Mouse (Mus musculus) midbrain, postnatal 0 days (tissue): ENCODE measurements around the gene Mcf2l. TPM values are rescaled to one million over a fixed set of nuclear protein-coding genes. Genes with fewer than 3 reads are reported as not detected.

Experiments used
- ATAC-seq: fragments of 200-750 bp; cut with Nextera tagmentation; 2 replicates; pipeline ENCODE4 v1.8.0; 2017; ENCODE audit warnings: moderate number of reproducible peaks, mild to moderate bottlenecking, moderate TSS enrichment, moderate library complexity; ENCODE audit not compliant: low FRiP score
- DNase-seq: peaks from one replicate; pipeline ENCODE4 v3.0.0-alpha.2; 2015; ENCODE audit warnings: low spot score
- H3K27ac ChIP-seq: fragments of 300-500 bp; sonication (generic); 2 replicates; pipeline ENCODE4 v1.5.1; 2014; ENCODE audit warnings: low read depth, mild to moderate bottlenecking, low read length, mixed read lengths
- H3K27me3 ChIP-seq: fragments of 300-500 bp; sonication (generic); 2 replicates; pipeline ENCODE4 v1.6.1; 2014; ENCODE audit warnings: low read length, control low read depth, mixed read lengths; ENCODE audit not compliant: insufficient read depth
- H3K36me3 ChIP-seq: fragments of 300-500 bp; sonication (generic); 2 replicates; pipeline ENCODE4 v1.6.1; 2014; ENCODE audit warnings: low read length, control low read depth, mixed read lengths; ENCODE audit not compliant: insufficient read depth
- H3K4me1 ChIP-seq: fragments of 300-500 bp; sonication (generic); 2 replicates; pipeline ENCODE4 v1.6.1; 2014; ENCODE audit warnings: mild to moderate bottlenecking, control low read depth, antibody characterized with exemption, low read length, mixed read lengths; ENCODE audit not compliant: insufficient read depth
- H3K4me2 ChIP-seq: fragments of 300-500 bp; sonication (generic); 2 replicates; pipeline ENCODE4 v1.6.1; 2014; ENCODE audit warnings: low read depth, mild to moderate bottlenecking, low read length, mixed read lengths; ENCODE audit not compliant: poor library complexity, severe bottlenecking
- H3K4me3 ChIP-seq: fragments of 300-500 bp; sonication (generic); 2 replicates; pipeline ENCODE4 v1.5.1; 2014; ENCODE audit warnings: low read depth, mild to moderate bottlenecking, low read length, moderate library complexity
- H3K9ac ChIP-seq: fragments of 300-500 bp; sonication (generic); replicated peaks from 2 replicates; pipeline ENCODE4 v1.6.1; 2014; ENCODE audit warnings: mild to moderate bottlenecking, low read length, moderate library complexity, mixed read lengths; ENCODE audit not compliant: poor library complexity, severe bottlenecking
- H3K9me3 ChIP-seq: fragments of 300-500 bp; sonication (generic); 2 replicates; pipeline ENCODE4 v1.6.1; 2016; ENCODE audit warnings: low read length, control low read depth
- CTCF ChIP-seq: IDR thresholded peaks from 2 replicates; pipeline ENCODE4 v1.5.1; 2016; ENCODE audit warnings: antibody characterized with exemption, mild to moderate bottlenecking
- WGBS: fragments of 180-500 bp; shearing (Covaris S2); extraction: QIAGEN DNeasy Blood & Tissue Kit; methylation state at CpG from one replicate; pipeline ENCODE4 v1.1.7; 2014; 5-methylcytosine and 5-hydroxymethylcytosine counted together
- polyA plus RNA-seq: library from polyadenylated mRNA; unstranded; fragments of >200 nt; fragmentation: Nextera tagmentation; extraction: Ambion mirVana; gene quantifications from 2 replicates; pipeline ENCODE4 v1.2.1, GENCODE M21; 2015
- total RNA-seq: library from RNA; depleted of rRNA; stranded (reverse); fragments of >200 nt; gene quantifications from 2 replicates; pipeline ENCODE4 v1.2.3, GENCODE M21; 2014

Mcf2l gene
- total and polyA plus RNA-seq, 2 experiments from 2014 or later: 136 to 391 TPM

GRCm38 (mm10) chr8:12940549-12940948 lies 66.9 kb downstream of the Mcf2l start:
- Histone ChIP-seq H3K4me1 (no peaks in the 10 kb centered on the region), H3K4me3 (no peak overlapping the region), H3K9me3 (no peaks in the 10 kb centered on the region), H3K36me3 (peaks cover 6% of the 10 kb centered on the region; the same call in 1 of the 2 replicates), H3K27ac (no peak overlapping the region), H3K27me3 (no peaks in the 10 kb centered on the region), H3K4me2 (no peak overlapping the region), H3K9ac (no peak overlapping the region)
- WGBS: 84% methylated on average over 8 of the region's 8 CpGs
- no peak for TF ChIP-seq CTCF
- DNase-seq: no peak
- no peak for ATAC-seq

GRCm38 (mm10) chr8:12941161-12941926 lies 67.7 kb downstream of the Mcf2l start:
- ATAC-seq (no peak), DNase-seq (no peak)
- WGBS: 81% methylated on average over 10 of the region's 10 CpGs
- Histone ChIP-seq H3K9ac (no peak overlapping the region), H3K9me3 (no peaks in the 10 kb centered on the region), H3K27ac (no peak overlapping the region), H3K27me3 (no peaks in the 10 kb centered on the region), H3K4me3 (no peak overlapping the region), H3K4me2 (no peak overlapping the region), H3K36me3 (peaks cover 6% of the 10 kb centered on the region; the same call in 1 of the 2 replicates), H3K4me1 (no peaks in the 10 kb centered on the region)
- no peak for TF ChIP-seq CTCF

DNA sequence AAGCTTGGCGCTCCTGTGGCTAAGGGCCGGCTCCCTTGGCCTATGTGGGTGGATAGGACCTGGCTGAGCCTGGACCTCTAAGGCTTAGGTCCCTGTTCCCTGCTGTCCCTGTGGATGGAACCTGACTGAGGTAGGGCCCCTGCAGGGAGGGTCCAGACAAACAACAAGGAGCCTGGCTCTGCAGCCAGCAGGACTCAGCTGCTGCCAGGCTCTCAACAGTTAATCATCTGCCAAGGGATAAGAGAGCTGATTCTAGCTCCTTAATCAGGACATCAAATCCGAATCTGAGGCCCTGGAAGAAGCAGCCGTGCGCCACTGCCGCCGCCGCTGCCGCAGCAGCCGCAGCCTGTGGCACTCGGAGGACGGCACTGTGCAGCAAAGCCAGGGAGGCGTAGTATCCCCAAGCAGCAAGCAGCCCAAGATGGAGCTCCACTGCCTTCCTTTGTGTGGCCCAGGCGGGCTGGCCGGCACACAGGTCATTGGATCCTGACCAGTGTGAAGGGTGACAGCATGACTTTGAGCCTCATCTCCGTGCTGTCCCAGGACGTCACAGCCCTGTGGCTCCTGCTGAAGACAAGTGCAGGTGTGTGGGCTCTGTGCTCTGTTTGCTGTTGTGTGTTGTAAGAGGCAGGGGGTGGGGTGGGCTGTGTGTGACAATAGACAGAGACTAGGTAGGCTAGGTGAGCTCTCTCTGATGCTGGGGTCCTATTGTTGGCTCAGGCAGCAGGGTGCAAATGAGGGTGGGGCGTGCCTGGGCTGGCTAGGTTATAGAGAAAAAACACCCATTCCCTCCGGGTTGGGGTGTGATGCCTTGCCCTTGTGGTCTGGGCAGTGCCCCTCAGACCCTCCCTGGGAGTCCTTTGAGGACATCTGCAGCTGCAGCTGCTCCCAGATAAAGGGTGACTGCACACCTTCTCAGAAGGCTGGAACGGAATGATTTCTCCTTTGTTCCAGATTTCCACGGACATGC lies 74.3 kb downstream of the Mcf2l start:
- Histone ChIP-seq H3K4me3 (peak overlapping the region; percentile 69), H3K9me3 (no peaks in the 10 kb centered on the region), H3K9ac (peak overlapping the region; percentile 88), H3K4me2 (peak overlapping the region; percentile 95), H3K4me1 (peaks cover 29% of the 10 kb centered on the region), H3K36me3 (peaks cover 4% of the 10 kb centered on the region; the same call in 1 of the 2 replicates), H3K27ac (peak overlapping the region; percentile 99), H3K27me3 (no peaks in the 10 kb centered on the region)
- ATAC-seq (peak; percentile 83), DNase-seq (peak; percentile 87)
- peak; percentile 20; the same call in 1 of the 2 replicates for TF ChIP-seq CTCF
- WGBS: 2% methylated on average over 21 of the region's 21 CpGs

- peak; percentile 84 for DNase-seq
- Histone ChIP-seq H3K4me1 (peaks cover 29% of the 10 kb centered on the region), H3K4me3 (peak overlapping the region; percentile 69), H3K36me3 (peaks cover 4% of the 10 kb centered on the region), H3K9me3 (no peaks in the 10 kb centered on the region), H3K27ac (peak overlapping the region; percentile 99), H3K27me3 (no peaks in the 10 kb centered on the region), H3K9ac (peak overlapping the region; percentile 88), H3K4me2 (peak overlapping the region; percentile 95)
- TF ChIP-seq CTCF: no peak
- 3% methylated on average over 3 of the region's 3 CpGs for WGBS
- peak; percentile 45 for ATAC-seq
Observed at GRCm38 (mm10) chr8:12948574-12948961, 75.0 kb downstream of the Mcf2l start.

GRCm38 (mm10) chr8:12951051-12951630 lies 77.5 kb downstream of the Mcf2l start:
- Histone ChIP-seq H3K4me1 (peaks cover 29% of the 10 kb centered on the region), H3K27me3 (no peaks in the 10 kb centered on the region), H3K9me3 (no peaks in the 10 kb centered on the region), H3K4me3 (no peak overlapping the region; the same call in 1 of the 2 replicates), H3K27ac (peak overlapping the region; percentile 47; the same call in 1 of the 2 replicates), H3K4me2 (peak overlapping the region; percentile 95), H3K9ac (peak overlapping the region; percentile 88; the same call in 1 of the 2 replicates), H3K36me3 (peaks cover 15% of the 10 kb centered on the region)
- ATAC-seq (no peak), DNase-seq (no peak)
- WGBS: 80% methylated on average over 7 of the region's 7 CpGs
- no peak; the same call in 1 of the 2 replicates for TF ChIP-seq CTCF
